Mouse (Mus musculus) frontal cortex, postnatal 10 days (tissue): ENCODE measurements around the gene Mfsd13b.
"Not testable (repeated sequence)": the region's sequence is repeated elsewhere in the genome, so short reads cannot be mapped to it uniquely, and the experiment has no call there.

Source experiments
- DNase-seq, 2 experiments: peaks; one replicate each; pipeline ENCODE4 v3.0.0; 2022; ENCODE audit warnings: low spot score in 2 of 2, mixed read lengths in 1 of 2

The Mfsd13b gene

GRCm38 (mm10) chr7:120982200-120982841 is at the start of gene Mfsd13b, which contains the start of gene Cdr2:
Mfsd13b (plus strand) TSS chr7:120982509.
Cdr2 (minus strand) TSS chr7:120982312.
- peak; percentile 88 to 95 for DNase-seq

DNA sequence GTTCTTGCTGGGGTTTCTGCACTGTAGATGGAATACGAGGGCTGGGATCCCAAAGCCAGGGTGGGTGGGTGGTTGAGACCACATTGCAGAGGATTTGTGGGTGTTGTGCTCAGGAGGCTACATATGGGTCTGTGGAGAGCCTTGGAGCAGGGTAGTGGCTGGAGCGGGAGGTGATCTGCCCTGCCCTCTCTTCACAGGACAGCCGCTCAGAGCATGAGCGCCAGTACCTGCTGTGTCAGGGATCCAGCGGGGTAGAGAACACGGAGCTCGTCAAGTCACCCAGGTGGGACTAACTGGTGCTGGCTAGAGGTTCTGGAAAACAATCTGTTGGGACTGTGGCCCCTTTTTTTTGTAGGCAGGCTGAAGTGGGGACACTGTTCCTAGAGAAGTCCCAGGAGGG is 49.2 kb upstream of the Mfsd13b start:
- no peak for DNase-seq

DNA sequence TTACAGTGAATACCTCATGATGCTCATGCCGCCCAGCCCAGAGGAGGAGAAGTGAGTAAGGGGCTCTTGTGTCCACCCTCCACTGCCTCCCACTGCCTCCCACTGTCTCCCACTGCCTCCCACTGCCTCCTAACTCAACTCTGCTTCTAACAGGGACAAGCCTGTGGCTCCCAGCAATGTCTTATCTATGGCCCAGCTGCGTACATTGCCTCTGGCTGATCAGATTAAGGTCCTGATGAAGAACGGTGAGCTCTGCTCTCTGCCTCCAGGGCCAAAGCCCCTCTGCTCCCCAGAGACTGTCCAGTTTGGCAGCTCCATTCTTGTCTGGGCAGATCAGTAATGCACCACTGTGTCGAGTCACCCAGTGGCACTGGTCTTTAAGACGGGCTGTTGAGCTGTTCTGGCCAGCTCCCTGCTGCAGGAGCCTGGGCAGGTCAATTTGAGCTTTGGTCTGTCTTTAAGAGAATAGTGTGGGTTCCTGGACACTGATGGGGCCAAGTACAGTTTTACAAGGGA is 48.6 kb upstream of the Mfsd13b start:
- DNase-seq: no peak

DNA sequence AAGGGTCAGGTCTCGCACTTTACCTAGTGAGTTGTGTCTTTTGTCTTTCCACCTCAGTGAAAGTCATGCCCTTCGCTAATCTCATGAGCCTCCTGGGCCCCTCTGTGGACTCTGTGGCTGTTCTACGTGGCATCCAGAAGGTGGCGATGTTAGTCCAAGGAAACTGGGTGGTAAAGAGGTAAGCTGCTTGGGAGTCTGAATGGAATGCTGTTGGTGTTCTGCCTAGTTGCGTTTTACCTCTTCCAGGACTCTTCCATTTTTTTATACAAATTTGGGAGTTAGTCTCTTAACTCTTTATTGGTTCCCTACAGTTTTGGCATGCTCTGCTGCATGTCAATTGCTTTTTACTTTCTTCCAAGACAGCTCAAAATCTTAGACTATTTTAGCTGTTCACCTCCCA is 47.6 kb upstream of the Mfsd13b start:
- DNase-seq: peak in 1 of 2 experiments; percentile 38

DNA sequence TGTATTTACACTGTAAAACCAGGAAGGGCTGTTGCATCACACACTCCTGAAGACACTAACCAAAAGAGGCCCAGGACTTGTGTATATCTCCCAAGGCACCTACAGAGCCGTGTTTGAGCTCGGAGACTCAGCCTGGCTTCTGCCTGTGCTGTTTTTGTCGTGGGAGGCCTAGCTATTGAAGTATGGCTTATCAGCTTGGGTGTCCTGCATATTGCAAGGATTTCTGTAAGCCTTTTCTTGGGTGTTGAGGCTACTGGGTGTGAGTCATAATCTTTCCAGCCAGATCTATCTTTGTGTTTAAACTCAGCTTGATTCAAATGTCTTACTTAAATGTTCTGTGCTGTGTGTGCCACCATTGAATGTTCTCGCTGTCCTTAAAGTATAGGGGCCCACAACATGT is 45.8 kb upstream of the Mfsd13b start:
- DNase-seq: no peak

- DNase-seq: no peak
Measured at GRCm38 (mm10) chr7:120938206-120938605, 44.1 kb upstream of the Mfsd13b start.

- no peak for DNase-seq
Measured at GRCm38 (mm10) chr7:120940343-120940742, 42.0 kb upstream of the Mfsd13b start.

DNA sequence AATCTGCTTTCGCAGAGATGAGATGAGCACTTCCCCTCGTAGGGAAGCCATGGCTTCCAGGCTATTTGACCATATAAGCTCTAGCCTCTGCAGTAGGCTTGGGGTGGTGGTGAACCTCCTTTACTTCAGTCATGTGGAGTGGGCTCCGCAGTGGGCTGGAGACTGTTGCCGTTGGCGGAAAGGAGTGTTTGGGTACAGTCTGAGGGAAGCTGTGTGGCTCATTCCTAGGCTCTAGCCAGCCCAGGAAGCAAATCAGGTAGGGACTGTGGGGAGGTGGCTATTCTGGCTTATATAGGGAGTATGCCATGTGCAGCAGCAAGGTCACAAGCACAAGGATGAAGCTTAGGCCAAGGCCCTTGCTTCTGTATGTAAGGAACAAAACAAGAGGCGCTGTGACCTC is 41.1 kb upstream of the Mfsd13b start:
- DNase-seq: no peak

DNA sequence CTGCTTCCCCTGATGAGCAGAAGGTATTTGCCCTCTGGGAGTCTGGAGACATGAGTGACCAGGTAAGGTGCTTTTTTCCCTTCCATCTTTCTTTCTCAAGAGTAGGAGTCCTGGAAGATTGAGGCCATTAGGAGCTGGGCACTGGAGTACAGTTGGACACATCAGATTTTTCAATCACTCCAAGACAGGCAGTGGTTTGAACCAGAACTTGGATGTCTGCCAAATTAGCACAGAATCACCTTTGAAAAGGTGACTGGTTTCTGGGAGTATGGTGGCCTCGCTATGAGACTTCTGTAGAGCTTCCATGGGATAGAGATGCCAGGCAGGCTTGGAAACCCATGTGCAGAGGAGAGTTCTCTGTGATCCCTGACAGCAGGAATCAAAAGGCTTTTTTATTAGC is 39.8 kb upstream of the Mfsd13b start:
- no peak for DNase-seq

DNA sequence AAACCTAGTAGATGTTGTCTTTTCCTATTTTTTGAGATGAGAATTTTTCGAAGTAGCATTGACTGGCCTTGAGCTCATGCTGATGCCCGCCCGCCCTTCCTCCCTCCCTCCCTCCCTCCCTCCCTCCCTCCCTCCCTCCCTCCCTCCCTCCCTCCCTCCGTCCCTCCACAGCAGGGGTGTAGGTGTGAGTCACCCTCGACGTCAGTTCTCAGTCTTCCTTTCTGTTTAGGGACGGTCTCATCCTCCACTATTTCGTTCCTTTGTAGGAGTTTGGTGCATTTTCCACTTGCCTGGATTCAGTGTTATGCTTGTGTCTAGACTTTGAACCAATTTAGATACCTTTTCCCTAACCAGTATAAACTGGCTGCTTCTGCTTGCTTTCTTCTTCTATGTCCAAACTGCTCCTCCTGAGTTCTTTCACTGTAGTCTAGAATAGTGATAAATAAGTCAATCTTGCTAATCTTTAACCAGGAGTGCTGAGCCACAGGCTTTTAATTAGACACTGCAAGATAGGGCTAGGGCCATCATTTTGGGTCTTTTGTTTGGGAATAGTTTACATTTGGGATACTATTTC is 38.3 kb upstream of the Mfsd13b start:
- no peak for DNase-seq

DNA sequence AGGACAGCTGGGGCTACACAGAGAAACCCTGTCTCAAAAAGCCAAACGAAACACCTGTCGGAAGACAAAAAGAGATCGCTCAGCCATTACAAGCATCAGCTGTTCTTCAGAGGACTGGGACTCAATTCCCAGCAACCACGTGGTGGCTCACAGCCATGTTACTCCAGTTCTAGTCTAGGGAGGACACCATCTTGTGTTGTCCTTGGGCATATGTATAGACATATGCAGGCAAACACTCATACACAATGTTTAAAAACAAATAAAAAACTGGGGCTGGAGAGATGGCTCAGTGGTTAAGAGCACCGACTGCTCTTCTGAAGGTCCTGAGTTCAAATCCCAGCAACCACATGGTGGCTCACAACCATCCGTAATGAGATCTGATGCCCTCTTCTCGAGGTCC is 28.7 kb upstream of the Mfsd13b start:
- not testable (repeated sequence) for DNase-seq

- no peak for DNase-seq
Measured at GRCm38 (mm10) chr7:120960116-120960515, 22.2 kb upstream of the Mfsd13b start.

DNA sequence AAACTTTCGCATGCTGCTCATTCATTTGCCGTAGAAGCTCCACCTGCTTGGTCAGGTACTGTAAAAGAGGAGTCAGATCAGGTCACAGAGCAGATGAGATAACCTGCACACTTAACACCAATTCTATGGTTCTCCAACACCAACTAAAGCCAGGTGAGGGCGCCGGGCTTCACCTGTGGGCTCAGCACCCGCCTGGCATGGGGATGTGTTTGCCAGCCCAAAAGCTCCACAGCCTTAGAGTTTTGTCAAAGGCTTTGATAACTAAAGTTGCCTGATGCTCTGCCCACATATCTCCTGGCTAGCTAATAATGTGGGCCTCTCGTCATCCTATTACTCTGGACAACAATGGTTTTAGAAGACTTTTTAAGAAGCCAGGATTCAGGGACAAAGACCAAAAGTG is 21.7 kb upstream of the Mfsd13b start:
- DNase-seq: no peak

DNA sequence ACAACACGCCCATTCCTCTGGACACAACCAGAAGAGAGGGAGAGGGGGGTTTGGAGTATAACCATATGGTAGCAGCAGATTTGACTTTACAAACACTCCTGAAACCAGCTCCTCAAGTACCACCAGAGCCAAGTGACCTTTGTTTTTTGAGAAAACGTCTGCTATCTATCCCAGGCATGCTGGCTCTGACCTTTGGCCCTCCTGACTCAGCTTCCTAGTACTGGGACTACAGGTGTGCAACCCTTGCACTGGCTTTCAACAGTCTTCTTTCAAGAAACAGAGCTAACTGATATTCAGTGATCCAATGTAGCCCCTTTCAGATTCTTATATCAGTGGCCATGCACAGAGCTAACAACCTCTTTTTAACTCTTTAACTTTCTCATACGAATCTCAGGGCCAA is 20.4 kb upstream of the Mfsd13b start:
- no peak for DNase-seq

GRCm38 (mm10) chr7:120963126-120963525 is 19.2 kb upstream of the Mfsd13b start:
- no peak for DNase-seq

DNA sequence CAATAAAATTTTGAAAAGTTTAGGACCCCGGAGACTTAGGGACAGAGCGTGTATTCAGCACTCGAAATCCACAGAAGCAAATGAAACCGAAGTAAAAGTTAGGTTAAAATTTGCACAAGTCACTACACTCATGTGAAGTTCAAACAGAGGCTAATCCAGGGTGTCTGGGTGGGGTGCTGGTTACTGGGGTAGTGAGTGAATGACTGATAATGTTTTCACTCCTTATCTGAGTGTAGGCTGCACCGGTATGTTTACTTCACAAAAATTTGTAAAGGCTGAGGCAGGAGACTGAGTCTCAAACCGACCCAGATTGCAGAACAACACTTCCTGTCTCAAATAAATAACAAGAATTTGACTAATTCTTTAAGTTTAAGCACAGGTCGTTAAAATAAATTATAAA is 13.1 kb upstream of the Mfsd13b start:
- no peak for DNase-seq

- DNase-seq: no peak
Measured at GRCm38 (mm10) chr7:120970112-120970511, 12.2 kb upstream of the Mfsd13b start.

DNA sequence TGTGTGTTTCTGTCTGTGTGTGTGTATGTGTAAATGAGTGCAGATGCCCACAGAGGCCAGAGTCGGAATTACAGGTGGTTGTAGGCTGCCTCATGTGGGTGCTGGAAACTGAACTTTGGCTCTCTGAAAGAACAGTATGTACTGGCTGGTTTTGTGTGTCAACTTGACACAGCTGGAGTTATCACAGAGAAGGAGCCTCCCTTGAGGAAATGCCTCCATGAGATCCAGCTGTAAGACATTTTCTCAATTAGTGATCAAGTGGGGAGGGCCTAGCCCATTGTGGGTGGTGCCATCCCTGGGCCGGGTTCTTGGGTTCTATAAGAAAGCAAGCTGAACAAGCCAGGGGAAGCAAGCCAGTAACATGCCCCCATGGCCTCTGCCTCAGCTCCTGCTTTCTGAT is 9.8 kb upstream of the Mfsd13b start:
- not testable (repeated sequence) for DNase-seq

- DNase-seq: no peak
Measured at GRCm38 (mm10) chr7:120974001-120974400, 8.3 kb upstream of the Mfsd13b start.

- DNase-seq: no peak
Measured at GRCm38 (mm10) chr7:120977063-120977462, 5.2 kb upstream of the Mfsd13b start.

GRCm38 (mm10) chr7:120980041-120980440 is 2.3 kb upstream of the Mfsd13b start:
- DNase-seq: no peak

DNA sequence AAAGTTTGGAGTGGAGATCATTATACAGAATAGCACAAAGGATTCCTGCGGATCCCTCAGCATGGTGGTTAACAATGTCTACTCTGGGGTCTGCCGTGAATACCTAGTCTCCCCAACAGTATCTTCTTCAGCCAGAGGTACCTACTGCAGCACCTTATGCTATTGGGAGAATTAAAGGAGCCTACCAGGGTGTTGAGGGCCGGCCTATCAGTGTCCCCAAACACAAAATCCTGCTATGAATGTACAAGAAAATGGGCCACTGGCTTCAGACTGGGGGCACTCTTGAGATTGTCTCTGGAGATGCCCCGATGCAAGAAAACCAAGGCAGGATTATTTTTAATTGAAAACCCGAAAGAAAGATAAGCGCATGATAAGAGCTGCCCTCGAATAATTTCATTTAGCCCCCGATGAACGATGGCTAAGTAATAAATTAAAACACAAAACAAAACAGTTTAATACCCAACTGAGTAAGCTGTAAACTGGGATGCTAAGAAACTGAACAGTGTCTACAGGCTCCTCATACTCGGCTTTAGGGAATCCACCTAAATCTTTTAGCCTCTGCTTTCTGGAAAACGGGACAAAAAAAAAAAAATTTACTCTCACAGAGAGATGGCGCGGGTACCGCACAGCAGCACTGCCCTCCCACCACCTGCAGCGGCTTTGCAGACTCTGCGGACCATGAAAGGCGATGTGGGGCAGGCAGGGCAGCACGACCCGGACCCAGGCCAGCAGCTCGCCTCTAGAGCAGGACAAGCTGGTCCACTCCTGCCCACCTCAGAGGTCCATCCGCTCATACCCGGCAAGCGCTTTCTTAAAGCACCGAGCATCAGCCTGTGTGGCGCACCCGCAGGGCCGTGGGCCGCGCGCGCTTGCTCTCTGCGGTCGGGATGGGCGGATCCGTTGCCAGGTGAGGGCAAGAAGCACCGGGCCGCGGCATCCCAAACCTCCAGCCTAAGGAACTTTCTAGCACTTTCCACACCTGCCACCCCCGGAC is 1.1 kb upstream of the Mfsd13b start:
- DNase-seq: peak; percentile 7 to 29
